Mouse (Mus musculus) MEL (cell line): ENCODE data around the gene Rab7b. TPM values are rescaled to one million over a fixed set of nuclear protein-coding genes. Genes with fewer than 3 reads are reported as not detected.

ENCODE experiments used
- DNase-seq: peaks from one replicate; pipeline ENCODE4 v3.0.0; 2011; ENCODE audit warnings: low read depth, low spot score
- H3K27ac ChIP-seq: 2 replicates; pipeline ENCODE4 v1.5.1; 2012; ENCODE audit warnings: low read depth, mild to moderate bottlenecking, control low read depth, low read length, moderate library complexity; ENCODE audit not compliant: control insufficient read depth
- H3K27me3 ChIP-seq, 2 experiments: fragments of 150-350 bp in 1 of 2; sonication (generic) in 1 of 2; 2 replicates each; pipeline ENCODE4 v1.6.1; 2012; ENCODE audit warnings: low read length in 2 of 2, mild to moderate bottlenecking in 2 of 2, improper control_type of control experiment in 1 of 2, moderate library complexity in 1 of 2; ENCODE audit not compliant: insufficient read depth in 2 of 2, control insufficient read depth in 1 of 2
- H3K36me3 ChIP-seq, 2 experiments: 2 replicates each; pipeline ENCODE4 v1.6.1; 2012 to 2014; ENCODE audit warnings: low read length in 2 of 2, improper control_type of control experiment in 1 of 2, inconsistent platforms in 1 of 2, mild to moderate bottlenecking in 1 of 2; ENCODE audit not compliant: insufficient read depth in 2 of 2, control insufficient read depth in 1 of 2
- H3K4me1 ChIP-seq, 2 experiments: fragments of 150-350 bp in 1 of 2; sonication (generic) in 1 of 2; 2 replicates each; pipeline ENCODE4 v1.6.1; 2012; ENCODE audit warnings: low read length in 2 of 2, improper control_type of control experiment in 1 of 2, mild to moderate bottlenecking in 1 of 2; ENCODE audit not compliant: insufficient read depth in 2 of 2, control insufficient read depth in 1 of 2
- H3K4me3 ChIP-seq, 2 experiments: fragments of 150-350 bp in 1 of 2; sonication (generic) in 1 of 2; 2 replicates each; pipeline ENCODE4 v1.5.1; 2012; ENCODE audit warnings: low read depth in 2 of 2, low read length in 2 of 2, mild to moderate bottlenecking in 2 of 2, moderate library complexity in 2 of 2, control low read depth in 1 of 2, improper control_type of control experiment in 1 of 2; ENCODE audit not compliant: control insufficient read depth in 1 of 2, insufficient read depth in 1 of 2
- H3K79me2 ChIP-seq: 2 replicates; pipeline ENCODE4 v1.6.1; 2012; ENCODE audit warnings: mild to moderate bottlenecking, low read length, moderate library complexity; ENCODE audit not compliant: control insufficient read depth, poor library complexity, insufficient read depth
- H3K9ac ChIP-seq: 2 replicates; pipeline ENCODE4 v1.6.1; 2012; ENCODE audit warnings: low read depth, mild to moderate bottlenecking, control low read depth, low read length, moderate library complexity; ENCODE audit not compliant: control insufficient read depth, poor library complexity, severe bottlenecking
- H3K9me3 ChIP-seq: fragments of 150-350 bp; sonication (generic); replicated peaks from 2 replicates; pipeline ENCODE4 v1.6.1; 2012; ENCODE audit warnings: mild to moderate bottlenecking, low read length, improper control_type of control experiment, moderate library complexity; ENCODE audit not compliant: insufficient read depth
- BHLHE40 ChIP-seq: IDR thresholded peaks from 2 replicates; pipeline ENCODE4 v1.6.1; 2012; ENCODE audit warnings: low read depth, mild to moderate bottlenecking, inconsistent platforms, low read length, improper control_type of control experiment, borderline replicate concordance
- CTCF ChIP-seq, 3 experiments: IDR thresholded peaks in 2 of 3; conservative IDR thresholded peaks in 1 of 3; 2 replicates each; pipeline ENCODE4 v1.5.1; 2011 to 2012; ENCODE audit warnings: low read length in 3 of 3, low read depth in 2 of 3, mild to moderate bottlenecking in 2 of 3, improper control_type of control experiment in 1 of 3, inconsistent platforms in 1 of 3, mixed read lengths in 1 of 3, moderate library complexity in 1 of 3; ENCODE audit not compliant: control insufficient read depth in 1 of 3, insufficient read depth in 1 of 3, poor library complexity in 1 of 3, severe bottlenecking in 1 of 3
- E2F4 ChIP-seq: IDR thresholded peaks from 2 replicates; pipeline ENCODE4 v1.6.1; 2011; ENCODE audit warnings: low read depth, low read length, improper control_type of control experiment, borderline replicate concordance
- ELF1 ChIP-seq: IDR thresholded peaks from 2 replicates; pipeline ENCODE4 v1.6.1; 2014; ENCODE audit warnings: low read depth, mild to moderate bottlenecking, inconsistent platforms, low read length, improper control_type of control experiment, moderate library complexity
- EP300 ChIP-seq, 2 experiments: IDR thresholded peaks; 2 replicates each; pipeline ENCODE4 v1.6.1; 2011; ENCODE audit warnings: improper control_type of control experiment in 2 of 2, low read length in 2 of 2, low read depth in 1 of 2, mild to moderate bottlenecking in 1 of 2
- GABPA ChIP-seq: IDR thresholded peaks from 2 replicates; pipeline ENCODE4 v1.6.1; 2012; ENCODE audit warnings: low read depth, mild to moderate bottlenecking, inconsistent platforms, low read length, improper control_type of control experiment, moderate library complexity
- GATA1 ChIP-seq: IDR thresholded peaks from 2 replicates; pipeline ENCODE4 v1.6.1; 2011; ENCODE audit warnings: low read depth, low read length, improper control_type of control experiment
- JUND ChIP-seq: IDR thresholded peaks from 2 replicates; pipeline ENCODE4 v1.6.1; 2011; ENCODE audit warnings: low read depth, mild to moderate bottlenecking, improper control_type of control experiment, low read length
- KAT2A ChIP-seq: conservative IDR thresholded peaks from 2 replicates; pipeline ENCODE4 v1.6.1; 2012; ENCODE audit warnings: low read depth, low read length, improper control_type of control experiment, inconsistent platforms
- MAFK ChIP-seq: IDR thresholded peaks from 2 replicates; pipeline ENCODE4 v1.6.1; 2011; ENCODE audit warnings: low read depth, mild to moderate bottlenecking, low read length, improper control_type of control experiment, borderline replicate concordance
- MEF2A ChIP-seq: IDR thresholded peaks from 2 replicates; pipeline ENCODE4 v1.6.1; 2014; ENCODE audit warnings: low read depth, mild to moderate bottlenecking, inconsistent platforms, low read length, improper control_type of control experiment; ENCODE audit not compliant: poor library complexity, insufficient replicate concordance, severe bottlenecking; ENCODE audit errors: extremely low read depth
- MYB ChIP-seq: IDR thresholded peaks from 2 replicates; pipeline ENCODE4 v1.6.1; 2011; ENCODE audit warnings: mild to moderate bottlenecking, low read depth, low read length, improper control_type of control experiment
- MYC ChIP-seq: IDR thresholded peaks from 2 replicates; pipeline ENCODE4 v1.6.1; 2011; ENCODE audit warnings: low read depth, mild to moderate bottlenecking, low read length, improper control_type of control experiment, moderate library complexity
- NELFE ChIP-seq: IDR thresholded peaks from 2 replicates; pipeline ENCODE4 v1.6.1; 2011; ENCODE audit warnings: low read depth, low read length, improper control_type of control experiment
- NRF1 ChIP-seq: IDR thresholded peaks from 2 replicates; pipeline ENCODE4 v1.6.1; 2014; ENCODE audit warnings: low read depth, mild to moderate bottlenecking, inconsistent platforms, low read length, improper control_type of control experiment, moderate library complexity; ENCODE audit not compliant: poor library complexity, insufficient read depth, severe bottlenecking
- POLR2A ChIP-seq, 2 experiments: IDR thresholded peaks; 2 replicates each; pipeline ENCODE4 v1.6.1; 2011 to 2012; ENCODE audit warnings: low read length in 2 of 2, mild to moderate bottlenecking in 2 of 2, control low read depth in 1 of 2, improper control_type of control experiment in 1 of 2, low read depth in 1 of 2, moderate library complexity in 1 of 2; ENCODE audit not compliant: control insufficient read depth in 1 of 2, insufficient read depth in 1 of 2, poor library complexity in 1 of 2
- POLR2AphosphoS5 ChIP-seq: IDR thresholded peaks from 2 replicates; pipeline ENCODE4 v1.6.1; 2012; ENCODE audit warnings: low read depth, borderline replicate concordance, mild to moderate bottlenecking, inconsistent platforms, low read length, moderate library complexity, mixed read lengths
- RAD21 ChIP-seq: IDR thresholded peaks from 2 replicates; pipeline ENCODE4 v1.6.1; 2011; ENCODE audit warnings: mild to moderate bottlenecking, low read depth, low read length, improper control_type of control experiment
- RCOR1 ChIP-seq: IDR thresholded peaks from 2 replicates; pipeline ENCODE4 v1.6.1; 2012; ENCODE audit warnings: low read depth, mild to moderate bottlenecking, inconsistent platforms, low read length, improper control_type of control experiment
- TAL1 ChIP-seq: IDR thresholded peaks from 2 replicates; pipeline ENCODE4 v1.6.1; 2012; ENCODE audit warnings: mild to moderate bottlenecking, inconsistent platforms, low read length, moderate library complexity, mixed read lengths
- TBP ChIP-seq: IDR thresholded peaks from 2 replicates; pipeline ENCODE4 v1.8.0; 2011; ENCODE audit warnings: low read depth, low read length, improper control_type of control experiment
- TCF12 ChIP-seq: IDR thresholded peaks from 2 replicates; pipeline ENCODE4 v1.6.1; 2014; ENCODE audit warnings: low read depth, mild to moderate bottlenecking, inconsistent platforms, low read length, improper control_type of control experiment, moderate library complexity
- UBTF ChIP-seq: IDR thresholded peaks from 2 replicates; pipeline ENCODE4 v1.6.1; 2012; ENCODE audit warnings: low read depth, mild to moderate bottlenecking, inconsistent platforms, low read length, improper control_type of control experiment, moderate library complexity, borderline replicate concordance; ENCODE audit not compliant: insufficient read depth
- USF1 ChIP-seq: IDR thresholded peaks from 2 replicates; pipeline ENCODE4 v1.6.1; 2014; ENCODE audit warnings: low read depth, mild to moderate bottlenecking, inconsistent platforms, low read length, improper control_type of control experiment, moderate library complexity
- ZC3H11A ChIP-seq: IDR thresholded peaks from 2 replicates; pipeline ENCODE4 v1.6.1; 2012; ENCODE audit warnings: low read depth, mild to moderate bottlenecking, inconsistent platforms, low read length, improper control_type of control experiment
- ZMIZ1 ChIP-seq: IDR thresholded peaks from 2 replicates; pipeline ENCODE4 v1.6.1; 2012; ENCODE audit warnings: low read depth, mild to moderate bottlenecking, inconsistent platforms, low read length, improper control_type of control experiment, moderate library complexity
- ZNF384 ChIP-seq: IDR thresholded peaks from 2 replicates; pipeline ENCODE4 v1.6.1; 2012; ENCODE audit warnings: low read depth, mild to moderate bottlenecking, inconsistent platforms, low read length, improper control_type of control experiment
- polyA plus RNA-seq, 2 experiments: library from polyadenylated mRNA; stranded (reverse) in 1 of 2; unstranded in 1 of 2; fragments of >175 nt in 1 of 2; fragments of >200 nt in 1 of 2; gene quantifications; 2 replicates each; pipeline versions ENCODE4 v1.2.1 to v1.2.4; 2012; ENCODE audit warnings: low replicate concordance in 2 of 2, low read depth in 1 of 2; ENCODE audit not compliant: insufficient read length in 2 of 2, insufficient read depth in 1 of 2, missing spikeins in 1 of 2
- total RNA-seq: library from RNA; depleted of rRNA; stranded (reverse); fragments of 300-350 nt; gene quantifications from 2 replicates; pipeline ENCODE4 v1.2.3, GENCODE M21; 2012

The Rab7b gene
- total and polyA plus RNA-seq, 3 experiments = 0.21 to 0.23 TPM; not detected in 1

DNA sequence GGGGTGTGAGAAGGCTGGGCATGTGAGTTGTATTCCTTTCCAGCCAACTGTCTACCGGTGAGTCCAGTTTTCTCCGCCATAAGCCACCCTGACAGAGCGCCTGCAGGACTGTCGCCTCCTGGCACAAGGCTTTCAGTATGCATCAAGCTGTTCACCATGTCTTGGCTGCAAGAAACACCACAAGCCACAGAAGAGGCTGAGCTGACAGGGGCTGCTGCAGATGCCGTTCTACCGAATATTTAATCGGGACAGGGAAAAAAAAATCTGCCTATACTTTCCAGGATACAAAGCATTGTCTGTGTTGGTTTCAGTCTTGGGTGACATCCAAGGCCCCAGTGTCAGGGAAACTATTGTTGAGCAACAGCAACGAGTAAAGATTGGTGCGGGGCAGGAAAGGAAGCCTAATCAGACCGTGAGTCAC lies 63.4 kb downstream of the Rab7b start:
- no peak for DNase-seq
- peaks cover 0 to 15% of the 10 kb centered on the region in 2 experiments; a peak in 2 of 4 replicates for H3K4me1 ChIP-seq
- peaks cover 3 to 11% of the 10 kb centered on the region in 2 experiments for H3K27me3 ChIP-seq

DNA sequence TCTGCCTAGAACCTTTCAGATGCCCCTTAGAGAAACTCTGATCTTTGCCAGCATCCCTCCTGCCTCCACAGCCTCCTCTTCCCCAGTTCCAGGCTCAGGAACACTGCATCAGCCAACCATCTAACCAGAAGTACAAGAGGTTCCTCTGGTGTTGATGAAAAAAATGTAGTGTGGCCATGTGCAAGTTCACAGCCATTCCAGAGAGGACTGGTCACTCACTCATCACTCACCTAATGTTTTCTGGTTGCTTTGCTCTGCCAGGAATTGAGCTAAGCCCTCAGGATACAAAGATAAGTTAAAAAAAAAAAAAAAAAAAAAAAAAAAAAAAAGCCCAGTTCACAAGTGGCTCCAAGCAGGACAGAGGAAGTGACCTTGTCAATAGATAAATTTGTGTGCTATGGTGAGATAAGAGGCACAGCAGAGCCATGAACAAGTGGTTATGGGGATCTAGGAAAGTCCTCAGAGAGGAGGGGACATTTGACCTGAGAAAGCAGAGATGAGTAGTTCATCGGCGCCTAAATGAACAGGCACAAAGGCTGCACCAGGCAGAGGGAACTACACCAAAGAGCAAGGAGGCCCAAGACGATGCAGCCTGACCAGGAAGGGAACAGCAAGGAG lies 65.8 kb downstream of the Rab7b start:
- H3K4me3 ChIP-seq = no peak overlapping the region
- peak; percentile 42 for DNase-seq
- H3K27ac ChIP-seq = no peak overlapping the region
- peaks cover 1 to 7% of the 10 kb centered on the region in 2 experiments for H3K27me3 ChIP-seq
- no peak overlapping the region for H3K9ac ChIP-seq
- no peaks in the 10 kb centered on the region for H3K9me3 ChIP-seq
- peaks cover 0 to 8% of the 10 kb centered on the region in 2 experiments; a peak in 2 of 4 replicates for H3K36me3 ChIP-seq
- H3K79me2 ChIP-seq = no peaks in the 10 kb centered on the region
- TF ChIP-seq MYB (no peak), RCOR1 (no peak; the same call in 1 of the 2 replicates), E2F4 (no peak), NRF1 (no peak), KAT2A (no peak), TCF12 (peak; percentile 78), ZNF384 (peak; percentile 96), GATA1 (peak; percentile 78), UBTF (no peak), BHLHE40 (no peak), ELF1 (no peak), MAFK (no peak), NELFE (no peak), MEF2A (no peak), CTCF (IDR thresholded peaks at IDR 0.05 in 2 of 3, conservative IDR thresholded peaks at IDR 0.05 in 1 of 3; ENCODE audit: control insufficient read depth in 1 of 3, insufficient read depth in 1 of 3, low read depth in 2 of 3, low read length in 3 of 3, poor library complexity in 1 of 3, severe bottlenecking in 1 of 3) (no peak), ZC3H11A (no peak), MYC (no peak), POLR2A (IDR thresholded peaks at IDR 0.05; ENCODE audit: control insufficient read depth in 1 of 2, insufficient read depth in 1 of 2, low read depth in 1 of 2, low read length in 2 of 2, poor library complexity in 1 of 2) (no peak), TBP (no peak), EP300 (IDR thresholded peaks at IDR 0.05; ENCODE audit: low read depth in 1 of 2, low read length in 2 of 2) (peak; percentile 52 to 58; a peak in 3 of 4 replicates), GABPA (no peak), POLR2AphosphoS5 (no peak), ZMIZ1 (no peak), USF1 (no peak), TAL1 (peak; percentile 31; the same call in 1 of the 2 replicates)
- peaks cover 0 to 15% of the 10 kb centered on the region in 2 experiments; a peak in 2 of 4 replicates for H3K4me1 ChIP-seq

More for the DNA sequence above, 63.4 kb downstream of the Rab7b start:
- no peak for TF ChIP-seq UBTF
- no peak for TF ChIP-seq JUND
- no peak for TF ChIP-seq RAD21
- no peaks in the 10 kb centered on the region for H3K79me2 ChIP-seq
- no peak overlapping the region for H3K4me3 ChIP-seq
- no peak overlapping the region for H3K27ac ChIP-seq
- no peak overlapping the region for H3K9ac ChIP-seq
- no peaks in the 10 kb centered on the region for H3K9me3 ChIP-seq
- H3K36me3 ChIP-seq = peaks cover 0 to 8% of the 10 kb centered on the region in 2 experiments; a peak in 2 of 4 replicates
